Mouse (Mus musculus) MEL (cell line): ENCODE results near the gene St6galnac1.

Experiments used
- CTCF ChIP-seq, 3 experiments: IDR thresholded peaks in 2 of 3; conservative IDR thresholded peaks in 1 of 3; 2 replicates each; pipeline ENCODE4 v1.5.1; 2011 to 2012; ENCODE audit warnings: low read length in 3 of 3, low read depth in 2 of 3, mild to moderate bottlenecking in 2 of 3, improper control_type of control experiment in 1 of 3, inconsistent platforms in 1 of 3, mixed read lengths in 1 of 3, moderate library complexity in 1 of 3; ENCODE audit not compliant: control insufficient read depth in 1 of 3, insufficient read depth in 1 of 3, poor library complexity in 1 of 3, severe bottlenecking in 1 of 3
- EP300 ChIP-seq, 2 experiments: IDR thresholded peaks; 2 replicates each; pipeline ENCODE4 v1.6.1; 2011; ENCODE audit warnings: improper control_type of control experiment in 2 of 2, low read length in 2 of 2, low read depth in 1 of 2, mild to moderate bottlenecking in 1 of 2
- POLR2A ChIP-seq, 2 experiments: IDR thresholded peaks; 2 replicates each; pipeline ENCODE4 v1.6.1; 2011 to 2012; ENCODE audit warnings: low read length in 2 of 2, mild to moderate bottlenecking in 2 of 2, control low read depth in 1 of 2, improper control_type of control experiment in 1 of 2, low read depth in 1 of 2, moderate library complexity in 1 of 2; ENCODE audit not compliant: control insufficient read depth in 1 of 2, insufficient read depth in 1 of 2, poor library complexity in 1 of 2
- TCF12 ChIP-seq: IDR thresholded peaks from 2 replicates; pipeline ENCODE4 v1.6.1; 2014; ENCODE audit warnings: low read depth, mild to moderate bottlenecking, inconsistent platforms, low read length, improper control_type of control experiment, moderate library complexity

GRCm38 (mm10) chr11:116812793-116813529, 37.7 kb upstream of the St6galnac1 start:
- no peak for TF ChIP-seq CTCF (IDR thresholded peaks at IDR 0.05 in 2 of 3, conservative IDR thresholded peaks at IDR 0.05 in 1 of 3; ENCODE audit: control insufficient read depth in 1 of 3, insufficient read depth in 1 of 3, low read depth in 2 of 3, low read length in 3 of 3, poor library complexity in 1 of 3, severe bottlenecking in 1 of 3)
- no peak for TF ChIP-seq EP300 (IDR thresholded peaks at IDR 0.05; ENCODE audit: low read depth in 1 of 2, low read length in 2 of 2)
- TF ChIP-seq POLR2A (IDR thresholded peaks at IDR 0.05; ENCODE audit: control insufficient read depth in 1 of 2, insufficient read depth in 1 of 2, low read depth in 1 of 2, low read length in 2 of 2, poor library complexity in 1 of 2) = no peak
- no peak for TF ChIP-seq TCF12
